Mouse (Mus musculus): ENCODE results near the gene Shtn1. TPM values are rescaled to one million over a fixed set of nuclear protein-coding genes. Genes with fewer than 3 reads are reported as not detected.

Shtn1 gene
- polyA plus RNA-seq, 2 experiments: 3.2 to 3.3 TPM

GRCm38 (mm10) chr19:59029011-59029410 lies 46.9 kb downstream of the Shtn1 start:
- Histone ChIP-seq H3K36me3 (ENCODE audit: control insufficient read depth, insufficient read depth, low read length) (no peaks in the 10 kb centered on the region), H3K27ac (replicated peaks; ENCODE audit: low read depth, low read length) (no peak overlapping the region), H3K4me2 (replicated peaks; ENCODE audit: low read depth, low read length, severe bottlenecking) (no peak overlapping the region), H3K4me1 (ENCODE audit: control insufficient read depth, insufficient read depth, low read length) (no peaks in the 10 kb centered on the region), H3K9ac (ENCODE audit: low read depth, low read length, severe bottlenecking) (no peak overlapping the region), H3K27me3 (ENCODE audit: control insufficient read depth, insufficient read depth, low read length) (no peaks in the 10 kb centered on the region), H3K4me3 (replicated peaks; ENCODE audit: low read length) (no peak overlapping the region), H3K9me3 (ENCODE audit: control insufficient read depth, low read length) (no peaks in the 10 kb centered on the region)
- ATAC-seq (ENCODE audit: low FRiP score, low read depth) (no peak), DNase-seq (ENCODE audit: low spot score) (no peak)
- no peak for TF ChIP-seq POLR2A (IDR thresholded peaks at IDR 0.05; ENCODE audit: borderline replicate concordance, extremely low read depth, insufficient read depth, insufficient read length)
- WGBS: 59% methylated on average over 9 of the region's 9 CpGs

GRCm38 (mm10) chr19:59028130-59028529 lies 47.8 kb downstream of the Shtn1 start:
- 81% methylated on average over 3 of the region's 3 CpGs for WGBS
- ATAC-seq (ENCODE audit: low FRiP score, low read depth): no peak
- TF ChIP-seq POLR2A (IDR thresholded peaks at IDR 0.05; ENCODE audit: borderline replicate concordance, extremely low read depth, insufficient read depth, insufficient read length): no peak
- no peak overlapping the region for H3K4me2 ChIP-seq (replicated peaks; ENCODE audit: low read depth, low read length, severe bottlenecking)
- no peak overlapping the region for H3K9ac ChIP-seq (ENCODE audit: low read depth, low read length, severe bottlenecking)
- no peaks in the 10 kb centered on the region for H3K4me1 ChIP-seq (ENCODE audit: control insufficient read depth, insufficient read depth, low read length)
- no peaks in the 10 kb centered on the region for H3K36me3 ChIP-seq (ENCODE audit: control insufficient read depth, insufficient read depth, low read length)
- no peaks in the 10 kb centered on the region for H3K9me3 ChIP-seq (ENCODE audit: control insufficient read depth, low read length)
- H3K4me3 ChIP-seq (replicated peaks; ENCODE audit: low read length): no peak overlapping the region
- H3K27ac ChIP-seq (replicated peaks; ENCODE audit: low read depth, low read length): no peak overlapping the region
- no peaks in the 10 kb centered on the region for H3K27me3 ChIP-seq (ENCODE audit: control insufficient read depth, insufficient read depth, low read length)
- no peak for DNase-seq (ENCODE audit: low spot score)

GRCm38 (mm10) chr19:59023876-59024275 lies 52.0 kb downstream of the Shtn1 start:
- TF ChIP-seq POLR2A (IDR thresholded peaks at IDR 0.05; ENCODE audit: borderline replicate concordance, extremely low read depth, insufficient read depth, insufficient read length): no peak
- H3K27ac ChIP-seq (replicated peaks; ENCODE audit: low read depth, low read length): no peak overlapping the region
- H3K27me3 ChIP-seq (ENCODE audit: control insufficient read depth, insufficient read depth, low read length): no peaks in the 10 kb centered on the region
- H3K4me2 ChIP-seq (replicated peaks; ENCODE audit: low read depth, low read length, severe bottlenecking): no peak overlapping the region
- no peaks in the 10 kb centered on the region for H3K4me1 ChIP-seq (ENCODE audit: control insufficient read depth, insufficient read depth, low read length)
- DNase-seq (ENCODE audit: low spot score) (no peak), ATAC-seq (ENCODE audit: low FRiP score, low read depth) (no peak)
- peaks cover 3% of the 10 kb centered on the region; the same call in 1 of the 2 replicates for H3K9me3 ChIP-seq (ENCODE audit: control insufficient read depth, low read length)
- no peak overlapping the region for H3K4me3 ChIP-seq (replicated peaks; ENCODE audit: low read length)
- no peaks in the 10 kb centered on the region for H3K36me3 ChIP-seq (ENCODE audit: control insufficient read depth, insufficient read depth, low read length)
- no peak overlapping the region for H3K9ac ChIP-seq (ENCODE audit: low read depth, low read length, severe bottlenecking)
- 88% methylated on average over 3 of the region's 3 CpGs for WGBS

- H3K27ac ChIP-seq (replicated peaks; ENCODE audit: low read depth, low read length): no peak overlapping the region
- no peak for ATAC-seq (ENCODE audit: low FRiP score, low read depth)
Observed at GRCm38 (mm10) chr19:59021644-59022043, 54.3 kb downstream of the Shtn1 start.

GRCm38 (mm10) chr19:59010802-59011201 lies 65.1 kb downstream of the Shtn1 start:
- Histone ChIP-seq H3K27me3 (ENCODE audit: control insufficient read depth, insufficient read depth, low read length) (no peaks in the 10 kb centered on the region), H3K4me3 (replicated peaks; ENCODE audit: low read length) (no peak overlapping the region), H3K9me3 (ENCODE audit: control insufficient read depth, low read length) (no peaks in the 10 kb centered on the region), H3K27ac (replicated peaks; ENCODE audit: low read depth, low read length) (no peak overlapping the region), H3K4me1 (ENCODE audit: control insufficient read depth, insufficient read depth, low read length) (no peaks in the 10 kb centered on the region), H3K4me2 (replicated peaks; ENCODE audit: low read depth, low read length, severe bottlenecking) (no peak overlapping the region), H3K36me3 (ENCODE audit: control insufficient read depth, insufficient read depth, low read length) (no peaks in the 10 kb centered on the region), H3K9ac (ENCODE audit: low read depth, low read length, severe bottlenecking) (no peak overlapping the region)
- ATAC-seq (ENCODE audit: low FRiP score, low read depth) (no peak), DNase-seq (ENCODE audit: low spot score) (no peak)
- 68% methylated on average over 5 of the region's 5 CpGs for WGBS
- no peak for TF ChIP-seq POLR2A (IDR thresholded peaks at IDR 0.05; ENCODE audit: borderline replicate concordance, extremely low read depth, insufficient read depth, insufficient read length)

More at GRCm38 (mm10) chr19:59021644-59022043, 54.3 kb downstream of the Shtn1 start:
- H3K4me1 ChIP-seq (ENCODE audit: control insufficient read depth, insufficient read depth, low read length): no peaks in the 10 kb centered on the region
- no peak for DNase-seq (ENCODE audit: low spot score)
- H3K9ac ChIP-seq (ENCODE audit: low read depth, low read length, severe bottlenecking): no peak overlapping the region
- peaks cover 3% of the 10 kb centered on the region; the same call in 1 of the 2 replicates for H3K9me3 ChIP-seq (ENCODE audit: control insufficient read depth, low read length)
- no peak overlapping the region for H3K4me2 ChIP-seq (replicated peaks; ENCODE audit: low read depth, low read length, severe bottlenecking)
- H3K36me3 ChIP-seq (ENCODE audit: control insufficient read depth, insufficient read depth, low read length): no peaks in the 10 kb centered on the region
- no peak overlapping the region for H3K4me3 ChIP-seq (replicated peaks; ENCODE audit: low read length)
- no peaks in the 10 kb centered on the region for H3K27me3 ChIP-seq (ENCODE audit: control insufficient read depth, insufficient read depth, low read length)
- no peak for TF ChIP-seq POLR2A (IDR thresholded peaks at IDR 0.05; ENCODE audit: borderline replicate concordance, extremely low read depth, insufficient read depth, insufficient read length)
